Mouse (Mus musculus): ENCODE measurements at regions not wholly inside any gene's neighbourhood (a gene's known extent, or its start where the extent isn't known, plus 50 kb on each side); places are given as distances from the start of the nearest gene placed in this dataset.
A peak's percentile ranks its signal among the peaks of the same experiment; 100 is the strongest.

GRCm38 (mm10) chr7:87096500-87096899 lies 100.6 kb downstream of the Vmn2r79 start:
- DNase-seq (ENCODE audit: low read depth, low spot score), result peak; percentile 93

- DNase-seq (ENCODE audit: low read depth, low spot score), result peak; percentile 74
Observed at GRCm38 (mm10) chr7:87099611-87100010, 103.7 kb downstream of the Vmn2r79 start.

GRCm38 (mm10) chr7:87100377-87100776 lies 104.5 kb downstream of the Vmn2r79 start:
- DNase-seq (ENCODE audit: low read depth, low spot score), result peak; percentile 53

GRCm38 (mm10) chr7:87101281-87101680 lies 105.4 kb downstream of the Vmn2r79 start:
- peak; percentile 64 for DNase-seq (ENCODE audit: low read depth, low spot score)

- DNase-seq (ENCODE audit: low read depth, low spot score), result peak; percentile 61
Observed at GRCm38 (mm10) chr7:87110312-87110984, 114.5 kb downstream of the Vmn2r79 start.

- no peak for DNase-seq (ENCODE audit: low read depth, low spot score)
Observed at GRCm38 (mm10) chr7:87110985-87111372, 115.1 kb downstream of the Vmn2r79 start.

GRCm38 (mm10) chr7:87113654-87114053 lies 117.7 kb downstream of the Vmn2r79 start:
- DNase-seq (ENCODE audit: low read depth, low spot score), result peak; percentile 61

GRCm38 (mm10) chr7:87122516-87122915 lies 123.4 kb upstream of the Nox4 start:
- DNase-seq (ENCODE audit: low read depth, low spot score), result no peak

GRCm38 (mm10) chr7:87145896-87146295 lies 100.0 kb upstream of the Nox4 start:
- DNase-seq (ENCODE audit: low read depth, low spot score), result no peak

GRCm38 (mm10) chr7:87147703-87148102 lies 98.2 kb upstream of the Nox4 start:
- DNase-seq (ENCODE audit: low read depth, low spot score), result no peak

- DNase-seq (ENCODE audit: low read depth, low spot score), result no peak
Observed at GRCm38 (mm10) chr7:87148681-87149080, 97.2 kb upstream of the Nox4 start.

GRCm38 (mm10) chr7:87150991-87151390 lies 94.9 kb upstream of the Nox4 start:
- no peak for DNase-seq (ENCODE audit: low read depth, low spot score)

GRCm38 (mm10) chr7:87186443-87187153 lies 59.3 kb upstream of the Nox4 start:
- DNase-seq (ENCODE audit: low read depth, low spot score), result no peak

- DNase-seq (ENCODE audit: low read depth, low spot score), result no peak
Observed at GRCm38 (mm10) chr7:87195647-87196046, 50.2 kb upstream of the Nox4 start.
